ENCODE assay signal across 12 mouse cellular contexts in the genomic region with DNA sequence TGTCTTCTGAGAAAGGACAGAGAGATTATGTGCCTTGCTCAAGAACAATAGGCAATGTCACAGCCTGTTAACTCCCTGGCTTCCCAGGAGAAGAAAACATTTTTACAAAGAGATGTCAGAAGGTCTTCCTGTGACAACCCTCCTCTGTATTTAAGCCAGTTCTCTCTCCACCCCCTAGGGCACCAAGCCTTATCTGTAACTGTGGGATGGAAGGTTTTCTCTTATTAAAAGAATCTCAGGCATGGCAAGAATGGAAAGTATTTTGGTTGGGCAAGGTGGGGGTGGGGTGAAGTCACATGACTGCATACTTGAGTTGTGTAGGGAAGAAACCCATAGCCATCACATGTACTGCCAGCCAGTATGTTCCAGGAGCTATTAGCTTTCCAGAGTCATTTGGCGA.
DNase-seq lines count a peak whose midpoint lies in the region; ATAC-seq and TF ChIP-seq lines count a peak whose summit lies in the region.
"Had no signal": no experiment of that assay in that cellular context is flagged by ENCODE, and none has a peak within 500 bp of the region (broad histone marks: within the 10 kb centered on the region; RNA-seq: fewer than 3 reads in every experiment).

No protein-coding gene starts in this region.

- no peak for TF ChIP-seq CTCF in midbrain, postnatal 0 days (IDR thresholded peaks at IDR 0.05)

- 0 out of 2 replicates have a peak overlapping the region, but pooled peaks have one; percentile 22 for H3K9ac ChIP-seq in heart, embryonic 11.5 days (ENCODE audit: low read depth, low read length)
- H3K9ac ChIP-seq in midbrain, postnatal 0 days (replicated peaks; ENCODE audit: low read length, poor library complexity, severe bottlenecking) = no peak overlapping the region
- H3K9ac ChIP-seq: limb, embryonic 12.5 days had no signal

- no peaks in the 10 kb centered on the region for H3K36me3 ChIP-seq in heart, embryonic 11.5 days (ENCODE audit: control insufficient read depth, insufficient read depth, low read length)
- no peaks in the 10 kb centered on the region for H3K36me3 ChIP-seq in midbrain, embryonic 10.5 days
- H3K36me3 ChIP-seq in midbrain, postnatal 0 days (ENCODE audit: insufficient read depth, low read length) = no peaks in the 10 kb centered on the region
- H3K36me3 ChIP-seq: limb, embryonic 12.5 days had no signal

- no peak for DNase-seq in heart, postnatal 14 days
- DNase-seq in midbrain, embryonic 10.5 days (ENCODE audit: low spot score) = peak; percentile 55
- DNase-seq in midbrain, postnatal 0 days (ENCODE audit: low spot score) = no peak
- DNase-seq in embryo, embryonic 9.5 days (ENCODE audit: extremely low spot score) = peak; percentile 53
- DNase-seq in retina, postnatal 1 day = peak; percentile 79
- no peak for DNase-seq in gastrocnemius, adult 18-20 months (ENCODE audit: low spot score)
- DNase-seq in urinary bladder, postnatal 25 days (ENCODE audit: low spot score) = no peak
- DNase-seq: adrenal gland, adult 2 months; cerebellum, postnatal 25 days had no signal

- intact Hi-C loops in heart, postnatal 14 days (cut with DNase I) = loop anchor here (5.0 kb wide), 1 partner anchor 79 kb away; no protein-coding TSS in a partner anchor

- H3K27ac ChIP-seq in heart, embryonic 11.5 days (ENCODE audit: low read depth, low read length) = peak overlapping the region; percentile 86
- peak overlapping the region; percentile 53 for H3K27ac ChIP-seq in midbrain, embryonic 10.5 days (replicated peaks)
- no peak overlapping the region for H3K27ac ChIP-seq in midbrain, postnatal 0 days (ENCODE audit: low read depth, low read length)
- H3K27ac ChIP-seq: limb, embryonic 12.5 days had no signal

- peaks cover 14% of the 10 kb centered on the region for H3K4me1 ChIP-seq in heart, embryonic 11.5 days (ENCODE audit: control insufficient read depth, insufficient read depth, low read length)
- peaks cover 19% of the 10 kb centered on the region for H3K4me1 ChIP-seq in midbrain, embryonic 10.5 days
- no peaks in the 10 kb centered on the region for H3K4me1 ChIP-seq in midbrain, postnatal 0 days (ENCODE audit: insufficient read depth, low read length)

- H3K9me3 ChIP-seq in heart, embryonic 11.5 days (replicated peaks; ENCODE audit: control insufficient read depth, low read length) = 0 out of 2 replicates have a peak, but pooled peaks cover 3% of the 10 kb centered on the region
- H3K9me3 ChIP-seq in midbrain, embryonic 10.5 days (replicated peaks) = no peaks in the 10 kb centered on the region; the same call in 1 of the 2 replicates
- no peaks in the 10 kb centered on the region for H3K9me3 ChIP-seq in midbrain, postnatal 0 days (ENCODE audit: low read length)
- H3K9me3 ChIP-seq: limb, embryonic 12.5 days had no signal

- H3K27me3 ChIP-seq in heart, embryonic 11.5 days (ENCODE audit: control insufficient read depth, insufficient read depth, low read length) = no peaks in the 10 kb centered on the region
- no peaks in the 10 kb centered on the region; the same call in 1 of the 2 replicates for H3K27me3 ChIP-seq in midbrain, embryonic 10.5 days (ENCODE audit: low read depth, poor library complexity, severe bottlenecking)
- H3K27me3 ChIP-seq in midbrain, postnatal 0 days (ENCODE audit: insufficient read depth, low read length) = peaks cover 3% of the 10 kb centered on the region; the same call in 1 of the 2 replicates
- H3K27me3 ChIP-seq: limb, embryonic 12.5 days had no signal

- ATAC-seq in heart, embryonic 11.5 days (replicated peaks; ENCODE audit: insufficient number of reproducible peaks, low FRiP score, low TSS enrichment) = 0 out of 2 replicates have a peak, but pooled peaks have one; percentile 49
- no peak for ATAC-seq in midbrain, postnatal 0 days (ENCODE audit: low FRiP score)
- ATAC-seq: CD4-positive, CD25-positive, alpha-beta regulatory T cell, adult 4 months had no signal

- peak overlapping the region; percentile 21 for H3K4me2 ChIP-seq in heart, embryonic 11.5 days
- H3K4me2 ChIP-seq in midbrain, postnatal 0 days (ENCODE audit: low read depth, low read length, poor library complexity, severe bottlenecking) = no peak overlapping the region
- H3K4me2 ChIP-seq: limb, embryonic 12.5 days had no signal

- 77% methylated on average over 1 of the region's 1 CpGs for WGBS in heart, embryonic 11.5 days (ENCODE audit: insufficient replicate concordance)
- WGBS in midbrain, embryonic 10.5 days = 53% methylated on average over 1 of the region's 1 CpGs
- WGBS in midbrain, postnatal 0 days = 67% methylated on average over 1 of the region's 1 CpGs

- no peak overlapping the region for H3K4me3 ChIP-seq in heart, embryonic 11.5 days (ENCODE audit: low read depth, low read length)
- no peak overlapping the region for H3K4me3 ChIP-seq in midbrain, embryonic 10.5 days
- H3K4me3 ChIP-seq in midbrain, postnatal 0 days (ENCODE audit: low read depth, low read length) = no peak overlapping the region
- H3K4me3 ChIP-seq: limb, embryonic 12.5 days had no signal

Comparison
In these comparisons a context has a peak if more than half of its experiments do, and no peak if none do; other contexts are left out.
1. DNase-seq: peak in midbrain, embryonic 10.5 days (single experiment), embryo, embryonic 9.5 days (single experiment) and retina, postnatal 1 day (single experiment); none in heart, postnatal 14 days (0 of 2), midbrain, postnatal 0 days (single experiment), gastrocnemius, adult 18-20 months (single experiment) and urinary bladder, postnatal 25 days (single experiment).